Mouse (Mus musculus): Measurements from ENCODE around the gene Sgsm2. TPM values are rescaled to one million over a fixed set of nuclear protein-coding genes. Genes with fewer than 3 reads are reported as not detected.

Gene Sgsm2
- polyA plus RNA-seq, 1 experiment from 2014 or later, result 23.7 TPM

DNA sequence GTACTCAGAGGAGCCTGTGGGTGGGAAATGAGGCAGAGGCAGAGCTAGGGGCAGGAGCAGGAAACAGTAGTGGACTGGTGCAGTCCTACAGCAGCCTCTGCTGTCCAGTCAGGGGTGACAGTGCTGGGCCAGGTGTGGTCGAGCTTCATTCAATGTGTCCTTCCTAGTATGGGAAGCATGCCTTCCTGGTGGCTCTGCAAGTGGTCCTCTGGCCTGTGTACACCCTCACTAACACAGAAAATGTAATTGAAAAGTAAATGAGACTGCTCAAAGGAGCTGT lies 62.6 kb downstream of the Sgsm2 start:
- Histone ChIP-seq H3K4me3 (replicated peaks; ENCODE audit: low read length) (no peak overlapping the region), H3K36me3 (replicated peaks; ENCODE audit: control insufficient read depth, insufficient read depth) (peaks cover 6% of the 10 kb centered on the region), H3K27me3 (ENCODE audit: control insufficient read depth, insufficient read depth, low read length) (no peaks in the 10 kb centered on the region), H3K9ac (no peak overlapping the region), H3K27ac (no peak overlapping the region), H3K9me3 (ENCODE audit: control insufficient read depth, low read length) (no peaks in the 10 kb centered on the region), H3K4me2 (replicated peaks) (no peak overlapping the region), H3K4me1 (replicated peaks; ENCODE audit: control insufficient read depth, insufficient read depth, low read length) (peaks cover 27% of the 10 kb centered on the region)
- DNase-seq (ENCODE audit: low spot score) (no peak), ATAC-seq (ENCODE audit: low FRiP score) (no peak)
- WGBS, result 73% methylated on average over 1 of the region's 1 CpGs

GRCm38 (mm10) chr11:74833536-74834358 lies 63.1 kb downstream of the Sgsm2 start:
- Histone ChIP-seq H3K9ac (peak overlapping the region; percentile 92; the same call in 1 of the 2 replicates), H3K4me3 (replicated peaks; ENCODE audit: low read length) (no peak overlapping the region), H3K4me1 (replicated peaks; ENCODE audit: control insufficient read depth, insufficient read depth, low read length) (peaks cover 27% of the 10 kb centered on the region), H3K4me2 (replicated peaks) (peak overlapping the region; percentile 90), H3K36me3 (replicated peaks; ENCODE audit: control insufficient read depth, insufficient read depth) (peaks cover 6% of the 10 kb centered on the region), H3K27ac (no peak overlapping the region), H3K27me3 (ENCODE audit: control insufficient read depth, insufficient read depth, low read length) (no peaks in the 10 kb centered on the region), H3K9me3 (ENCODE audit: control insufficient read depth, low read length) (no peaks in the 10 kb centered on the region)
- no peak for ATAC-seq (ENCODE audit: low FRiP score)
- 84% methylated on average over 8 of the region's 8 CpGs for WGBS
- DNase-seq (ENCODE audit: low spot score), result no peak

DNA sequence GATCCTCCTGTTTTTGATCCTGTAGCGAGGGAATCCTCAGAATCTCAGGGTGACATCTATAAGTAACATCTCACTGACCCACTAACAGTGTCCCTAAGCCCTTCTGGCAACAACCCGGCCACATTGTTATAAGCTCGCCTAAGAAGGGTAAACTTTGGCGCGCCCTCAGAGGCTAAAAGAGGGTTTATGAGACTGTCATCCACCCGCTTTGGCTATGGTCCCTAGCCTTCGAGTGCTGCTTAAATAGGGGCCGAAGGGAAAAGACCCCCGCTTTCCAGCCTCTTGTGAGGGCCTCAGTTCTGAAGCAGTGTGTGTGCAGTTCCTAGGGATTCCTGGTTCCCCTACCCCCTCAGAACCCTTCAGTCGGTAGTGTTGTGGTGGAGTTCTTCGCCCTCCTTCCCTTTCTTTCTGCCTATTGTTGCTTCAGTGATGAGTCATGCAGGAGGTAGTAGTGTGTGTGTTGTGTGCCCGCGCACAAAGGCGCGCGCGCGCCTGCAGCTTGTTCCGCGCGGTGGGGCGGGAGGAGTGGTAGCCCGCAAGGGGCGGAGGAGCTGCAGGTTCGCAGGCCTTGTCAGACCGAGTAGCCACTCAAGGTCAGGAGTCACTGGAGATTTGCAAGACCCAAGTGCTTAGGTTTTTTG lies 64.2 kb downstream of the Sgsm2 start:
- peak overlapping the region; percentile 90 for H3K4me2 ChIP-seq (replicated peaks)
- H3K27ac ChIP-seq, result peak overlapping the region; percentile 95
- no peaks in the 10 kb centered on the region for H3K9me3 ChIP-seq (ENCODE audit: control insufficient read depth, low read length)
- H3K36me3 ChIP-seq (replicated peaks; ENCODE audit: control insufficient read depth, insufficient read depth), result peaks cover 6% of the 10 kb centered on the region
- ATAC-seq (ENCODE audit: low FRiP score), result no peak
- peaks cover 27% of the 10 kb centered on the region for H3K4me1 ChIP-seq (replicated peaks; ENCODE audit: control insufficient read depth, insufficient read depth, low read length)
- no peaks in the 10 kb centered on the region for H3K27me3 ChIP-seq (ENCODE audit: control insufficient read depth, insufficient read depth, low read length)
- peak overlapping the region; percentile 81 for H3K4me3 ChIP-seq (replicated peaks; ENCODE audit: low read length)
- DNase-seq (ENCODE audit: low spot score), result peak; percentile 70
- WGBS, result under 1% methylated on average over 26 of the region's 26 CpGs
- H3K9ac ChIP-seq, result peak overlapping the region; percentile 92

DNA sequence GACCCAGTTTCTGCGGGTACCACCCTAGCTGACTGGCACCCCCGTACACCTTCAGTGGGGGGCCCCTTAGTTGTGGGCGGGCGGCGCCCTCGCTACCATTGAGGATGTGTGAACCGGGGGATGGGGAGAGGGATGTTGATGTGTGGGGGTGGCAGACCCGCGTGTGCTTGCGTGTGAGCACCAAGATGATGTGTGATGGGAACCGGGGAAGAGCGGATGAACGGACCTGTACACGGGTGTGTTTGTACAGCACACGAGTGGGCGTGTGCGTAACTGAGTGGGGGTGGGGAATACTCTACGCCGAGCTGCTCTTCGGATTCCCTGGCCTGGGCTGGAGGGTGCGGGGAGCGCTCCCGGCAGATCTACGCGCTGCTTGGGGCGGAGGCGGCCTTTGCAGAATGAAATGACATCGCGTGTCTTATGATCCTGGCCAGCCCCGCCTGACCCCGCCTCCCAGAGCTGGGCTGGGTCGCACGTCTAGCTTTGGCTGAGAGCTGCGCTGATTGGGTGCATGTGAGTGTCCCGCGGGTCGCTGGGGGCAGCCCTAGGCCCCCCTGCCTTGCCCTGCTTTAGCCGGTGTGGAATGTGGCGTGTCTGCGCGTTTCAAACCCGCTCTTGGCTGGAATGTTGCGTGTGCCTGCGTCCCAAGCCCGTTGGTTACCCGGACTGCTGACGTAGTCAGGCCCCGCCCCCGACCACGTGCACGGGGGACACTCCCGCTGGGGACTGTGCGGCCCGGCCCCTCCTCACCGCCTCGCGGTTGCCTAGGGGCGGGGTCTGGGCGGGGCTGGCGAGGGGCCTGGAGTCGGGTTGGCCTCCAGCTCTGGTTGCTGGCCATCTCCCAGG lies 65.0 kb downstream of the Sgsm2 start:
- Histone ChIP-seq H3K36me3 (replicated peaks; ENCODE audit: control insufficient read depth, insufficient read depth) (peaks cover 4% of the 10 kb centered on the region), H3K27ac (peak overlapping the region; percentile 95), H3K4me2 (replicated peaks) (peak overlapping the region; percentile 90), H3K9me3 (ENCODE audit: control insufficient read depth, low read length) (no peaks in the 10 kb centered on the region), H3K4me1 (replicated peaks; ENCODE audit: control insufficient read depth, insufficient read depth, low read length) (peaks cover 27% of the 10 kb centered on the region), H3K4me3 (replicated peaks; ENCODE audit: low read length) (peak overlapping the region; percentile 81), H3K27me3 (ENCODE audit: control insufficient read depth, insufficient read depth, low read length) (no peaks in the 10 kb centered on the region), H3K9ac (peak overlapping the region; percentile 92)
- WGBS, result under 1% methylated on average over 60 of the region's 61 CpGs
- ATAC-seq (ENCODE audit: low FRiP score) (peak; percentile 77), DNase-seq (ENCODE audit: low spot score) (peak; percentile 97)

GRCm38 (mm10) chr11:74831191-74831605 lies 65.7 kb downstream of the Sgsm2 start:
- no peaks in the 10 kb centered on the region for H3K9me3 ChIP-seq (ENCODE audit: control insufficient read depth, low read length)
- peak; percentile 58 for DNase-seq (ENCODE audit: low spot score)
- ATAC-seq (ENCODE audit: low FRiP score), result no peak
- peak overlapping the region; percentile 90 for H3K4me2 ChIP-seq (replicated peaks)
- WGBS, result under 1% methylated on average over 33 of the region's 35 CpGs
- H3K4me3 ChIP-seq (replicated peaks; ENCODE audit: low read length), result peak overlapping the region; percentile 81
- peaks cover 27% of the 10 kb centered on the region for H3K4me1 ChIP-seq (replicated peaks; ENCODE audit: control insufficient read depth, insufficient read depth, low read length)
- no peaks in the 10 kb centered on the region for H3K27me3 ChIP-seq (ENCODE audit: control insufficient read depth, insufficient read depth, low read length)
- peak overlapping the region; percentile 92 for H3K9ac ChIP-seq
- H3K36me3 ChIP-seq (replicated peaks; ENCODE audit: control insufficient read depth, insufficient read depth), result no peaks in the 10 kb centered on the region
- peak overlapping the region; percentile 95 for H3K27ac ChIP-seq

DNA sequence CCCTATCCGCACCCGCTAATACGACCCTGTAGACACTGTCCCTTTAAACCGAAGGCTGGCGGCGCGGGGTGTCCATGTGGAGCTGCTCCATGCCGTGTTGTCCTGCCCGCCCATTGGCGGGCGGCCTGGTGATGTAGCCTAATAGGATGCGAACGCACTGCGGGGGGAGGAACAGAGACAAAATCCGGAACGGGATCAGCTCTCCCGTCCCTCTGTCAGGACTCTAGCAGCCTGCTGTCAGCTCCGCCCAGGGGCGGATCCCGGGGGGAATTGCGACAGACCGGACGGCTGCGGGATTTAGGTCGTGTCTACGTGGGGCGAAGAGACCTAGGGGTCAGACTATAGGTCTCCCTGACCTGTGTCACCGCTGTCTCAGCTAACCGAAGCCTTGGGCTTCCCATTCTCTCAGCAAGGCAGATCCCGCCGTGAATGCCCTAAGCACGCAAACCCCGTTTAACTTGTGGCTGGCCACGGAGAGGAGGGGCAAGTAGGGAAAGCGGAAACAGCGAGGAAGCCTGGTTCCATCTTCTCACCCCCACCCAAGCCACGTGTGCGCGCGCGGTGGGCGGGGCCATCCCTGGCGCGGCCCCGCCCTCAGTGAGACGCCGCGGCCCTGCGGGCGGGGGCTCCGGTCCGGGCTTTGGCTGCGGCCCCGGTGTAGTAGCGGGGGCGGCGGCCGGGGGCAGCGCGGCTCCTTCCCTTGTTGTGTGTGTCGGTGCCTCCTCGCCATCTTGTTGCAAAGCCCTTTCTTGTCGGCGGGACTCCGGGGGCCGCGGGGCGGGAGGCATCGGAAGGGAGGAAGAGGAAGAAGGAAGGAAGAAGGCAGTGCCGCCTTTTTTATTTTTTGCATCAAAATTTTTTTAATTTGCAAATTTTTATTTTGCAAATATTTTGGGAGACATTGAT lies 66.4 kb downstream of the Sgsm2 start, which contains the start of gene Mnt:
TSS of gene Mnt (plus strand) at position 665 of the 906 bp plus-strand sequence.
- Histone ChIP-seq H3K36me3 (replicated peaks; ENCODE audit: control insufficient read depth, insufficient read depth) (no peaks in the 10 kb centered on the region), H3K4me2 (replicated peaks) (peak within 1 kb of the TSS; percentile 90), H3K4me1 (replicated peaks; ENCODE audit: control insufficient read depth, insufficient read depth, low read length) (peaks cover 27% of the 10 kb centered on the region), H3K9me3 (ENCODE audit: control insufficient read depth, low read length) (no peaks in the 10 kb centered on the region), H3K27ac (peak within 1 kb of the TSS; percentile 95), H3K27me3 (ENCODE audit: control insufficient read depth, insufficient read depth, low read length) (no peaks in the 10 kb centered on the region), H3K4me3 (replicated peaks; ENCODE audit: low read length) (peak within 1 kb of the TSS; percentile 81), H3K9ac (peak within 1 kb of the TSS; percentile 92)
- DNase-seq (ENCODE audit: low spot score), result peak; percentile 96
- under 1% methylated on average over 69 of the region's 70 CpGs for WGBS
- peak; percentile 90 for ATAC-seq (ENCODE audit: low FRiP score)

- H3K36me3 ChIP-seq (replicated peaks; ENCODE audit: control insufficient read depth, insufficient read depth), result no peaks in the 10 kb centered on the region
- DNase-seq (ENCODE audit: low spot score) (peak; percentile 79), ATAC-seq (ENCODE audit: low FRiP score) (peak; percentile 60)
- H3K4me3 ChIP-seq (replicated peaks; ENCODE audit: low read length), result peak overlapping the region; percentile 81
- H3K4me2 ChIP-seq (replicated peaks), result peak overlapping the region; percentile 90
- 0% methylated on average over 20 of the region's 20 CpGs for WGBS
- H3K9ac ChIP-seq, result peak overlapping the region; percentile 40; the same call in 1 of the 2 replicates
- H3K4me1 ChIP-seq (replicated peaks; ENCODE audit: control insufficient read depth, insufficient read depth, low read length), result peaks cover 27% of the 10 kb centered on the region
- H3K27ac ChIP-seq, result peak overlapping the region; percentile 95
- H3K9me3 ChIP-seq (ENCODE audit: control insufficient read depth, low read length), result no peaks in the 10 kb centered on the region
- H3K27me3 ChIP-seq (ENCODE audit: control insufficient read depth, insufficient read depth, low read length), result no peaks in the 10 kb centered on the region
Observed at GRCm38 (mm10) chr11:74829812-74830211, 67.0 kb downstream of the Sgsm2 start.

DNA sequence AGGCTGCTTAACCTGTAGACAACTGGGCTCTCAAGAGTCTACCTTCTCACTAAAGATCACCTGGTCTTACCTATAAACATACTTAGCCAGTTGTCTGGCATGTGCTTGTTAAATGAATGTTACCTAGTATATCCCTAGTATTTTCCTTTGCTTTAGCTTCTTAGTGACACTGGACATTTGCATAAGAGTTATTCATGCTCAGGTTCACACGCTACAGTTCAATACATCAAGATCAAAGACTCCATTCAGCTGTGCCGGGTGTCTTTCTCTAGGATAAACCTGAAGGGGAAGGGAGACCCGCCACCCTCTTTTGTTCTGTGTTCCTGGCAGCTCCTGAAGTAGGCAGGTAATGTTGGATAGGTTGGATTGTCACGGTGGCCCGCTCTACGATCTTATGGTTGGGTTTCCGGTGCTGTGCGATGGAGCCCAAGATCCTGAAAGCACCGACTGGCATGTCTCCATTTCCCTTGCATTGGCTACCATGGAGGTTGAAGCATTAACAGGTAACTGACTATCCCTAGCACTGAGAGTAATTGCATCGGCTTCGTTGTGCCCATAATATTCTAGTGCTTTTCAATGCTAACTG lies 67.8 kb downstream of the Sgsm2 start:
- peak overlapping the region; percentile 40; the same call in 1 of the 2 replicates for H3K9ac ChIP-seq
- H3K27ac ChIP-seq, result peak overlapping the region; percentile 95; the same call in 1 of the 2 replicates
- no peaks in the 10 kb centered on the region for H3K36me3 ChIP-seq (replicated peaks; ENCODE audit: control insufficient read depth, insufficient read depth)
- H3K4me1 ChIP-seq (replicated peaks; ENCODE audit: control insufficient read depth, insufficient read depth, low read length), result peaks cover 24% of the 10 kb centered on the region
- peak overlapping the region; percentile 81 for H3K4me3 ChIP-seq (replicated peaks; ENCODE audit: low read length)
- WGBS, result 10% methylated on average over 11 of the region's 11 CpGs
- H3K9me3 ChIP-seq (ENCODE audit: control insufficient read depth, low read length), result no peaks in the 10 kb centered on the region
- H3K27me3 ChIP-seq (ENCODE audit: control insufficient read depth, insufficient read depth, low read length), result no peaks in the 10 kb centered on the region
- H3K4me2 ChIP-seq (replicated peaks), result peak overlapping the region; percentile 90
- DNase-seq (ENCODE audit: low spot score) (no peak), ATAC-seq (ENCODE audit: low FRiP score) (no peak)

Data from hindbrain, embryonic 14.5 days (tissue).